Mouse (Mus musculus) thymus, postnatal 0 days (tissue): ENCODE results near the gene Dyx1c1. TPM values are rescaled to one million over a fixed set of nuclear protein-coding genes. Genes with fewer than 3 reads are reported as not detected.

ENCODE experiments used
- microRNA-seq: library from miRNA; unstranded; fragments of <30 nt; microRNA quantifications from one replicate; pipeline ENCODE4, GENCODE M21; 2016; ENCODE audit warnings: borderline number of aligned reads
- polyA plus RNA-seq: library from polyadenylated mRNA; unstranded; fragments of >200 nt; fragmentation: Nextera tagmentation; extraction: Ambion mirVana; gene quantifications from 2 replicates; pipeline ENCODE4 v1.2.1, GENCODE M21; 2015

Gene Dyx1c1
- polyA plus RNA-seq, 1 experiment from 2014 or later: 0.79 TPM

Small RNA genes within 50 kb of the gene (microRNA-seq; reads per million reads assigned to microRNA genes)
- gene Gm27353: not detected

Other genes starting within 250 kb of the Dyx1c1 start
- gene Prtg, start 151.9 kb upstream of the Dyx1c1 start, polyA plus RNA-seq: 0.13 and 0.17 TPM in 2 replicates
- gene Pygo1, start 33.1 kb upstream of the Dyx1c1 start, polyA plus RNA-seq: 0.66 and 0.75 TPM in 2 replicates
- not detected in 2 replicates for gene Gm44503, start 67 bp downstream of the Dyx1c1 start, polyA plus RNA-seq
- 13.3 and 18.4 TPM in 2 replicates for gene Ccpg1os, start 26.6 kb downstream of the Dyx1c1 start, polyA plus RNA-seq
- gene Ccpg1, start 26.6 kb downstream of the Dyx1c1 start, polyA plus RNA-seq: 34.7 and 36.1 TPM in 2 replicates
- 6.3 and 6.9 TPM in 2 replicates for gene Pigb, start 81.6 kb downstream of the Dyx1c1 start, polyA plus RNA-seq
- 41.8 and 43.9 TPM in 2 replicates for gene Rab27a, start 86.1 kb downstream of the Dyx1c1 start, polyA plus RNA-seq
- gene Khdc3, start 143.1 kb downstream of the Dyx1c1 start, polyA plus RNA-seq: 0.60 and 0.64 TPM in 2 replicates
- not detected in 2 replicates for gene Gm20509, start 143.7 kb downstream of the Dyx1c1 start, polyA plus RNA-seq
- 159 and 161 TPM in 2 replicates for gene Rsl24d1, start 154.6 kb downstream of the Dyx1c1 start, polyA plus RNA-seq